Mouse (Mus musculus) left cerebral cortex, postnatal 4 days (tissue): ENCODE results near the gene Pgap3. TPM values are rescaled to one million over a fixed set of nuclear protein-coding genes. Genes with fewer than 3 reads are reported as not detected.

Source experiments
- total RNA-seq, 2 experiments: library from RNA; stranded (reverse); gene quantifications; 2 replicates each; pipeline ENCODE4 v1.2.3; 2021

The Pgap3 gene
- total RNA-seq, 2 experiments from 2014 or later, result 7.6 to 9.2 TPM

Other genes with a start within 250 kb of the Pgap3 start
- gene Med1, start 207.2 kb downstream of the Pgap3 start, total RNA-seq, result 10 to 100 TPM; 52.1 to 52.2 TPM
- gene Cdk12, start 197.4 kb downstream of the Pgap3 start, total RNA-seq, result 10 to 100 TPM; 38.9 to 39.1 TPM
- 100 to 1,000 TPM; 125 to 133 TPM for gene Neurod2, start 70.8 kb downstream of the Pgap3 start, total RNA-seq
- 10 to 100 TPM; 52.3 to 53.4 TPM for gene Ppp1r1b, start 52.1 kb downstream of the Pgap3 start, total RNA-seq
- 10 to 100 TPM; 21.3 to 26.0 TPM for gene Stard3, start 42.1 kb downstream of the Pgap3 start, total RNA-seq
- gene Tcap, start 16.7 kb downstream of the Pgap3 start, total RNA-seq, result under 1 TPM; 0.56 to 0.64 TPM
- gene Pnmt, start 14.0 kb downstream of the Pgap3 start, total RNA-seq, result 1 to 10 TPM in 1 of 2 experiments, not detected in 1; 1.0 TPM
- 1 to 10 TPM; 3.9 to 4.1 TPM for gene Erbb2, start 12.0 kb upstream of the Pgap3 start, total RNA-seq
- 100 to 1,000 TPM; 111 to 118 TPM for gene Mien1, start 38.5 kb upstream of the Pgap3 start, total RNA-seq
- 1 to 10 TPM; 2.2 to 2.3 TPM for gene Grb7, start 45.9 kb upstream of the Pgap3 start, total RNA-seq
- gene Ikzf3, start 145.5 kb upstream of the Pgap3 start, total RNA-seq, result under 1 TPM; 0.38 to 0.46 TPM
- gene Zpbp2, start 150.6 kb upstream of the Pgap3 start, total RNA-seq, result not detected
- 10 to 100 TPM; 60.7 to 64.9 TPM for gene Ormdl3, start 186.9 kb upstream of the Pgap3 start, total RNA-seq
- gene Lrrc3c, start 197.8 kb upstream of the Pgap3 start, total RNA-seq, result not detected
- 10 to 100 TPM; 24.2 to 26.4 TPM for gene Gm12355, start 225.2 kb upstream of the Pgap3 start, total RNA-seq
- not detected for gene Gsdma3, start 225.9 kb upstream of the Pgap3 start, total RNA-seq
- gene Gsdma2, start 246.3 kb upstream of the Pgap3 start, total RNA-seq, result not detected